Mouse (Mus musculus): Measurements from ENCODE around the gene Sipa1l3. TPM values are rescaled to one million over a fixed set of nuclear protein-coding genes. Genes with fewer than 3 reads are reported as not detected.

Sipa1l3 gene
- polyA plus RNA-seq, 1 experiment from 2014 or later: 22.0 TPM

DNA sequence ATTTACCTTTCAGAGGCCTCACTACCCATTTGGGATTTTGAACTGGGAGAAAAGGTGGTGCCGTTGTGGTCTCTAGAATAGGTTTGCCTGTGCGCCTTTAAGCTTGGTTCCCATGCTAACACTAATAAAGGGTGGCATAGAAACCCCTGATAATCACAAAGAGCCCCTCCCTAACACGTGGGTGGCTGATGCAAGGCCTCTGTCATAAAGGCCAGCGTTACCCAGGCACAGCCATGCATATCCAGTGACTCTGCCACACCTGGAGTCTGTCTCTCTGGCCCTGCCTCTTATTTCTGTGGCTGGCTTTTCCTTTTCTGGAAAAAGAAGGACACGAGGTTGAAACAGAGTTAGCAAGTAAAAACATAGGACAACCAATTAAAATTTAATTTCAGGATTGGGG, 37.1 kb upstream of the Sipa1l3 start:
- H3K4me3 ChIP-seq (ENCODE audit: low read depth, low read length): no peak overlapping the region
- H3K27ac ChIP-seq (ENCODE audit: low read depth, low read length): no peak overlapping the region
- TF ChIP-seq CTCF (IDR thresholded peaks at IDR 0.05; ENCODE audit: low read depth): no peak
- H3K9ac ChIP-seq (ENCODE audit: low read depth, low read length): no peak overlapping the region
- H3K36me3 ChIP-seq (ENCODE audit: control insufficient read depth, insufficient read depth): no peaks in the 10 kb centered on the region
- H3K9me3 ChIP-seq (ENCODE audit: control insufficient read depth): no peaks in the 10 kb centered on the region
- no peak for ATAC-seq
- no peak overlapping the region for H3K4me2 ChIP-seq (replicated peaks; ENCODE audit: low read depth)
- 58% methylated on average over 5 of the region's 5 CpGs for WGBS
- no peaks in the 10 kb centered on the region for H3K27me3 ChIP-seq (replicated peaks; ENCODE audit: control insufficient read depth, insufficient read depth, low read length)
- no peaks in the 10 kb centered on the region for H3K4me1 ChIP-seq (replicated peaks; ENCODE audit: control insufficient read depth, insufficient read depth, low read length)

DNA sequence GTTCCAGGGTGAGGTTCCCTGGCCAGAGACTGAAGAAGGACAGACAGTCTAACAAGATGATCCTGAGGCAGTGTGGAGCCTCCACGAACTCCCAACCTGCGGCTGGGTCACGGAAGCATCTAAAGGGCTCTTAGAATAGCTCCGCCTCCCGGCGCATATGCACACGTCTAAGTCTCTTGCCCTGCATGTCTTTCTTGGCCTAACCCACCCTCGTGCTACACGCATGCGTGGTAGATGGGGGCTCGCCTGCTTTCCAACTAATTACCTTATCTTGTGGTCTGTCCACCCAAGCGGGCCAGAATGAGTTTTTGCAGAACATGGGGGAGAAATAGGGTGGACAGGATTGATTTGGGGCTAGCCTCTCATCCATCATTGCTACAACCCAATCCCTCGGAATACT, 36.6 kb upstream of the Sipa1l3 start:
- Histone ChIP-seq H3K4me3 (ENCODE audit: low read depth, low read length) (no peak overlapping the region), H3K36me3 (ENCODE audit: control insufficient read depth, insufficient read depth) (no peaks in the 10 kb centered on the region), H3K4me2 (replicated peaks; ENCODE audit: low read depth) (no peak overlapping the region), H3K9me3 (ENCODE audit: control insufficient read depth) (no peaks in the 10 kb centered on the region), H3K4me1 (replicated peaks; ENCODE audit: control insufficient read depth, insufficient read depth, low read length) (no peaks in the 10 kb centered on the region), H3K9ac (ENCODE audit: low read depth, low read length) (no peak overlapping the region), H3K27me3 (replicated peaks; ENCODE audit: control insufficient read depth, insufficient read depth, low read length) (no peaks in the 10 kb centered on the region), H3K27ac (ENCODE audit: low read depth, low read length) (no peak overlapping the region)
- 89% methylated on average over 13 of the region's 13 CpGs for WGBS
- no peak for ATAC-seq
- TF ChIP-seq CTCF (IDR thresholded peaks at IDR 0.05; ENCODE audit: low read depth): no peak

DNA sequence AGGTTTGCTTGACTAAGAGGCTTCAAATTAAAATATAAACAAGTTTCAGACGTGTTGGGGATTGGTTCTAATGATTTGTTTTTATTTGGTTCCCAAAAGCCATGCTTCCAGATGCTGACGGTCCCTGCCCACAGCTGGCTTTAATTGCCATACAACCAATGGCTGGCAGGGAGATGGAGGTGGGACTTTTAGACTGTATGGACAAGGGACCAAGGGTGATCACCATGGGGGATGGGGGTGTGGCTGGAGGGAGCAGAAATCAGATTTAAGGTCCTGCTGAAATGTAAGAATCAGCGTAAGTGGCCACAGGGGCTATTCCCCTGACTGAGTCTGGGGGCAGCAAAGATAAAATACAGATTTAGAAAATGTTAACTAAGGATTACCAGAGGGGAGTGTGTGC, 32.2 kb upstream of the Sipa1l3 start:
- no peak overlapping the region for H3K4me2 ChIP-seq (replicated peaks; ENCODE audit: low read depth)
- no peak for ATAC-seq
- H3K27ac ChIP-seq (ENCODE audit: low read depth, low read length): no peak overlapping the region
- no peaks in the 10 kb centered on the region for H3K9me3 ChIP-seq (ENCODE audit: control insufficient read depth)
- WGBS: 50% methylated on average over 3 of the region's 3 CpGs
- H3K36me3 ChIP-seq (ENCODE audit: control insufficient read depth, insufficient read depth): no peaks in the 10 kb centered on the region
- TF ChIP-seq CTCF (IDR thresholded peaks at IDR 0.05; ENCODE audit: low read depth): no peak
- H3K4me1 ChIP-seq (replicated peaks; ENCODE audit: control insufficient read depth, insufficient read depth, low read length): no peaks in the 10 kb centered on the region
- H3K9ac ChIP-seq (ENCODE audit: low read depth, low read length): no peak overlapping the region
- H3K4me3 ChIP-seq (ENCODE audit: low read depth, low read length): no peak overlapping the region
- H3K27me3 ChIP-seq (replicated peaks; ENCODE audit: control insufficient read depth, insufficient read depth, low read length): no peaks in the 10 kb centered on the region

DNA sequence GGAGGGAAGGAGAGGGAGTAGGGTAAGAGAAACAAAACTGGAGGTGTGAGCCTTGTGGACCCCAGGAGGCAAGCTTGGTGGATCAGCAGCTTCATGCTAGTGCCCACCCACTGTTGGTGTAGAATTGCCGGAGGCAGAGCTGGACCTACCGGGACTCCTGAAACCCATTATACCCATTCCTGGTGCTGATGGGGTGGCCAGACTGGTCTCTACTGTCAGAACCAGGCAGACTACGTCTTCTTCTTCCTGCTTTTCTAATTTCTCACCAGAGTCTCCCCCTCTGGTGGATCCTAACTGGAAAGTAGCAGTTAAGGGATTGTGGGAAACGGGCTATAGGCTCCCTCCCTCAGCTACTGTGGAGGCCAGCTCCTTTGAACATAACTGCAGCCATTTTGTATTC, 23.2 kb upstream of the Sipa1l3 start:
- Histone ChIP-seq H3K27me3 (replicated peaks; ENCODE audit: control insufficient read depth, insufficient read depth, low read length) (no peaks in the 10 kb centered on the region), H3K4me1 (replicated peaks; ENCODE audit: control insufficient read depth, insufficient read depth, low read length) (no peaks in the 10 kb centered on the region), H3K4me3 (ENCODE audit: low read depth, low read length) (no peak overlapping the region), H3K9me3 (ENCODE audit: control insufficient read depth) (no peaks in the 10 kb centered on the region), H3K4me2 (replicated peaks; ENCODE audit: low read depth) (no peak overlapping the region), H3K36me3 (ENCODE audit: control insufficient read depth, insufficient read depth) (no peaks in the 10 kb centered on the region), H3K27ac (ENCODE audit: low read depth, low read length) (no peak overlapping the region), H3K9ac (ENCODE audit: low read depth, low read length) (no peak overlapping the region)
- no peak for ATAC-seq
- 81% methylated on average over 4 of the region's 4 CpGs for WGBS
- TF ChIP-seq CTCF (IDR thresholded peaks at IDR 0.05; ENCODE audit: low read depth): no peak

DNA sequence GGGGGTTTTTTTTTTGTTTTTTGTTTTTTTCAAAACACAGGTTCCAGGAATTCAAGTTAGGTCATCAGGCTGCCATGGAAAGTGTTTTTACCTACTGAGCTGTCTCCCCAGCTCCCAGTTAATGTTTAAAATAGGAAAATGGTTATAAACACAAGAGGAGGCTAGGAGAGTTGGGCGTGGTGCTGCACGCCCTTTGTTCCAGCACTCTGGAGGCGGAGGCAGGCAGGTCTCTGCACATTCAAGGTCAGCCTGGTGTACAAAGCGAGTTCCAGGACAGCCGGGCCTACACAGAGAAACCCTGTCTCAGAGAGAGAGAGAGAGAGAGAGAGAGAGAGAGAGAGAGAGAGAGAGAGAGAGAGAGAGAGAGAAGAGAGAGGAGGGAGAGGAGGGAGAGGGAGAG, 22.7 kb upstream of the Sipa1l3 start:
- Histone ChIP-seq H3K27ac (ENCODE audit: low read depth, low read length) (no peak overlapping the region), H3K4me1 (replicated peaks; ENCODE audit: control insufficient read depth, insufficient read depth, low read length) (no peaks in the 10 kb centered on the region), H3K27me3 (replicated peaks; ENCODE audit: control insufficient read depth, insufficient read depth, low read length) (no peaks in the 10 kb centered on the region), H3K36me3 (ENCODE audit: control insufficient read depth, insufficient read depth) (no peaks in the 10 kb centered on the region), H3K4me2 (replicated peaks; ENCODE audit: low read depth) (no peak overlapping the region), H3K4me3 (ENCODE audit: low read depth, low read length) (no peak overlapping the region), H3K9me3 (ENCODE audit: control insufficient read depth) (no peaks in the 10 kb centered on the region), H3K9ac (ENCODE audit: low read depth, low read length) (no peak overlapping the region)
- ATAC-seq: no peak
- TF ChIP-seq CTCF (IDR thresholded peaks at IDR 0.05; ENCODE audit: low read depth): no peak
- 54% methylated on average over 5 of the region's 5 CpGs for WGBS

DNA sequence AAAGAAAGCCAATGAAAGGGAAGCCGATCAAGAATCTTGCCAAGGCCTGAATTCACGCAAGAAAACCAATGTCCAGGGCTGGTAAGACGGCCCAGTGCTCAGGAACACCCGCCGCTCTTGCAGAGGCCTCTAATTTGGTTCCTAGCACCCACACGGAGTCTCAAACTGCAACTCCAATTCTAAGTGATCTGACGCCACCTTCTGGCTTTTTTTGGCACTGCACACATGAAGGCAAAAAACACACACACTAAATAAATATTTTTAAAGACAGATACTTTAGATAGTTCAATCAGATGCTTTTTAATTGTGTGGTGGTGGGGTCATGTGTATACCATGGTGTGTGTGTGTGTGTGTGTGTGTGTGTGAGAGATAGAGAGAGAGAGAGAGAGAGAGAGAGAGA, 22.2 kb upstream of the Sipa1l3 start:
- WGBS: 89% methylated on average over 7 of the region's 7 CpGs
- ATAC-seq: no peak
- no peak for TF ChIP-seq CTCF (IDR thresholded peaks at IDR 0.05; ENCODE audit: low read depth)

DNA sequence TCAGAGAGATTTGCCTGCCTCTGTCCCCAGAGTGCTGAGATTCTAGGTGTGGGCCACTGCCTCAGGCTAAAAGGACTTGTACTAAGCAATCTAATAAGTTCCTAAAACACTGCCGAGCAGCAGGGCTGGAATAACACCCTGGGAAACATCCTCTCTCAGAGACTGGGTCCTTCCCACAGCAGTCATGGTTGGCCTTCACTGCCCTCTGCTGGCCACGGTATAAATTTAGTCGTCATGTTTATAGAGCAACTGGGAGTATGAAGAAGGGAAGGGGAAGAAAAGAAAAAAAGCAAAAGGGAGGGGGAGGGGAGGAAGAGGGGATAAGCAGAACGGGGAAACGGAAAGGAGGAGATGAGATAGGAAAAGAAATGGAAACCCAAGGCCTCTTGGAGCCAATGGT, 5.3 kb upstream of the Sipa1l3 start:
- Histone ChIP-seq H3K9me3 (ENCODE audit: control insufficient read depth) (no peaks in the 10 kb centered on the region), H3K27ac (ENCODE audit: low read depth, low read length) (no peak overlapping the region), H3K36me3 (ENCODE audit: control insufficient read depth, insufficient read depth) (no peaks in the 10 kb centered on the region), H3K4me2 (replicated peaks; ENCODE audit: low read depth) (no peak overlapping the region), H3K27me3 (replicated peaks; ENCODE audit: control insufficient read depth, insufficient read depth, low read length) (no peaks in the 10 kb centered on the region), H3K9ac (ENCODE audit: low read depth, low read length) (no peak overlapping the region), H3K4me1 (replicated peaks; ENCODE audit: control insufficient read depth, insufficient read depth, low read length) (no peaks in the 10 kb centered on the region), H3K4me3 (ENCODE audit: low read depth, low read length) (no peak overlapping the region)
- TF ChIP-seq CTCF (IDR thresholded peaks at IDR 0.05; ENCODE audit: low read depth): peak; percentile 89
- ATAC-seq: no peak
- under 1% methylated on average over 5 of the region's 5 CpGs for WGBS

More for the DNA sequence above, 22.2 kb upstream of the Sipa1l3 start:
- Histone ChIP-seq H3K4me1 (replicated peaks; ENCODE audit: control insufficient read depth, insufficient read depth, low read length) (no peaks in the 10 kb centered on the region), H3K4me3 (ENCODE audit: low read depth, low read length) (no peak overlapping the region), H3K27me3 (replicated peaks; ENCODE audit: control insufficient read depth, insufficient read depth, low read length) (no peaks in the 10 kb centered on the region), H3K9me3 (ENCODE audit: control insufficient read depth) (no peaks in the 10 kb centered on the region), H3K27ac (ENCODE audit: low read depth, low read length) (no peak overlapping the region), H3K4me2 (replicated peaks; ENCODE audit: low read depth) (no peak overlapping the region), H3K36me3 (ENCODE audit: control insufficient read depth, insufficient read depth) (no peaks in the 10 kb centered on the region), H3K9ac (ENCODE audit: low read depth, low read length) (no peak overlapping the region)

Measured in intestine, postnatal 0 days (tissue).